Mouse (Mus musculus): ENCODE measurements at regions not wholly inside any gene's neighbourhood (a gene's known extent, or its start where the extent isn't known, plus 50 kb on each side); places are given as distances from the start of the nearest gene placed in this dataset.

- TF ChIP-seq CTCF (IDR thresholded peaks at IDR 0.05; ENCODE audit: low read depth, low read length): no peak
- TF ChIP-seq POLR2A (IDR thresholded peaks at IDR 0.05; ENCODE audit: insufficient read depth, low read length): no peak
These were observed 97.8 kb upstream of the Arl4c start for GRCm38 (mm10) chr1:88799789-88800188.

Measured in ES-Bruce4 (cell line).